Mouse (Mus musculus): Measurements from ENCODE around the gene Atp2a2.
"Not testable (repeated sequence)": the region's sequence is repeated elsewhere in the genome, so short reads cannot be mapped to it uniquely, and the experiment has no call there.

Atp2a2 gene

DNA sequence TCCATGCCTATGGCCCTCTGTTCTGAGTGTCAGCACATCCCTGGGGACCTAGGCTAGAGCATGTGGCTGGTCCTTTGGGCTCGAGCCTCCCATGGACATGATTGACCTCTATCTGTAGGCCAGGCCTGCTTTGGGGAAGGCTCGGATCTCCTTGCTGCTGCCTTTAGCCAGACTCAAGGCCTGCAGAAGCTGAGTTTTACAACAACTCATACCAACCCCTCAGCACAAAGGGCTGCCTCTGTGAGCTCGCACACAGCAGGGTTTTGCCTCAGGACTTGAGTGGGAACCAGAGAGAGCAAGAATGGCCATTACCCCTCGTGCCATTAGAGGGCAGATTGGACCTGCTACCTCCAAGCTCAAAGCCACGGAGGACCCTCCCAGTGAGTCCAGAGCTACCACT, 53.2 kb downstream of the Atp2a2 start:
- DNase-seq, result no peak

DNA sequence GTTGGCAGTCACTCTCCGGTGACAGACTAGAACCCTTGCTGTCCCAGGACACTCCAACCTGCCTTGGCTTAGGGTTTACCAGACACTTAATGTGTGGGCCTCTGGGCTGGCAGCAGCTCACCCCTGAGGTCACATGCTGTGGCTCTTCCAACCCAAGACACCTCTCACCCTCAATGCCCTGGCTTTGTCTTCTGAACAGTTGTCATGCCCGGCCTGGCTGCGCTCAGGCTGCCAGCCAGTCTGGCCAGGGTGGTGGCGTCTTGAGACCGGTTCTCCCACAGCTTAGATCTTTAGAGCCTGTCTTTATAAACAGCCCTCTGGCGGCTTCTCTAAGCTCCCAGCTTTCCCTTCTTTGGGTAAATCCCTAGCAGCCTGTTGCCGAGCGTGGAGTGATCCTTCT, 54.2 kb downstream of the Atp2a2 start:
- no peak for DNase-seq

DNA sequence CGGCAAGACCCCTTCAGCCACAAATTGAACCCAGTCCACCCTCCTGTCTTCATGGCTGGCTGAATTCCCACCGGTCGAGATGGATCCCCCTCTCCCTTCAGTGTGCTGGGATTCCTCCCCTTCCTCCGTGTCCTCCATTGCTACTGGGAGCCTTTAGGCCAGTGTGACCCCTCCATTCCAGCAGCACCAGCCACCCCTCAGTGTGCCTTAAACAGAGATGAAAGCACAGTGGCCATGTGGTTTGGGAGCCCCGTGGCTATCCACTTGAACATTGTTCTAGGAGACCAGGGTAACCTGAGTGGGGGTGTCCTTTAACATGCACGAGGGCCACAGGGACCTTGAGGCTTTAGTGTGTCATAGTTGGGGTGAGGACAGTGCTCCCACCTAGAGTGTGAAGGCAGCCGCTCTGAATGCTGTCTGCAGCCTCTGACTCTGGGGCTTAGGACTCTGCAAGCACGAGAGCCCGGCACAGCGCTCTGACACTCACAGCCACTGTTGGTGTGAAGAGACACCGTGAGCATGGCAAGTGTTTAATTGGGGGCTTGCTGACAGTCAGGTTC, 56.9 kb downstream of the Atp2a2 start:
- no peak for DNase-seq

- DNase-seq, result no peak
These were observed 57.5 kb downstream of the Atp2a2 start for GRCm38 (mm10) chr5:122444492-122444891.

- no peak for DNase-seq
These were observed 61.9 kb downstream of the Atp2a2 start for GRCm38 (mm10) chr5:122440095-122440630.

GRCm38 (mm10) chr5:122439400-122440094, 62.5 kb downstream of the Atp2a2 start:
- no peak for DNase-seq

DNA sequence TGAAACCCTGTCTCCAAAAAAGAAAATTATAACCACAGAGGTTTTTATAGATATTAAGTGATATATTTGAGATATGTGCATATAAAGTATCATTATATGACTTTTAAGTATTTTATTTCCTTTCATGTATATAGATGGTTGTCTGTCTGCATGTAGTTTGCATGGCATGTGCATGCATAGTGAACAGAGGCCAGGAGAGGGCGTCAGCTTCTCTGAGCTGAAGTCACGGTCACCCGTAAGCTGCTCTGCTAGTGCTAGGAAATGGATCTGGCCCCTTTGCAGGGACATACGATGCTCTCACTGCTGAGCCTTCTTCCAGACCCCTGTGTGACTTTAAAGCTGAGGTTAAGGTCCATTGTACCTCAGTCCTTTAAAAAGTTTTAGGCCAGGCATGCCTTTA, 67.5 kb downstream of the Atp2a2 start:
- DNase-seq, result no peak

GRCm38 (mm10) chr5:122431221-122431620, 70.8 kb downstream of the Atp2a2 start:
- DNase-seq, result no peak

GRCm38 (mm10) chr5:122430036-122430775, 71.8 kb downstream of the Atp2a2 start:
- DNase-seq, result no peak

DNA sequence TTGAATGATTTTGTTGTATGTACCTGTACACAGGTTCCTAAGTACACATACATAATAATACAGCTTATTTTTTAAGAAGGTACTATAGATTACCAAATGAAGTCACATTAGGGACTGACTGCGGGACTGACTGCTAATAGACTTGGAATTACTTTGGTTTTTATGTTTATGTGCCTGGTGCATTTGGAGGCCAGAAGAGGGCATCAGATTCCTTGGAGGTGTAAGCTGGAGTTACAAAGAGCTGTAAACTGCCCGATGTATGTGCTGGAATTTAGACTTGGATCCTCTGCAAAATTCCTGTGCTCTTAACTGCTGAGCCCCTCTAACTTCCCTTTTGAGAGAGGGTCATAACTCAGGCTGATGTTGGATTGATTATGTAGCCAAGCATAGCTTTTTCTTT, 76.5 kb downstream of the Atp2a2 start:
- no peak for DNase-seq

DNA sequence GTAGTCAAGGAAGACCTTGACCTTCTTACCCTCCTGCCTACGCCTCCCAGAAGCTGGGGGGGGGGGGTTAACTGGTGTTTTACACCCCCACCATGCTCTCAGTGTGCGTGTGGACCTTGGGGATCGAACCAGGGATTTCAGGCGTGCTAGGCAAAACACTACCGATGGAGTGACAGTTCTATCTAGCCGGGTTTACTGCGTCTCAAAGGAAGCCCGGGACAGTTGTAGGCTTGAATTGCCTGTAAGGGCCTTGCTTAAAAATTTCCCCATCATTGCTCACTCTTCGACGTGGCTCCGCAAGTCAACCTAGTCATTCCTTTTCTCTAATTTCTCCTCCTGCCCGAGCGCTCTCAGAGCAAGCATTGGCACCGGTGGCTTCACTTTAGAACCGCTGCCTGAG, 78.9 kb downstream of the Atp2a2 start:
- DNase-seq, result no peak

DNA sequence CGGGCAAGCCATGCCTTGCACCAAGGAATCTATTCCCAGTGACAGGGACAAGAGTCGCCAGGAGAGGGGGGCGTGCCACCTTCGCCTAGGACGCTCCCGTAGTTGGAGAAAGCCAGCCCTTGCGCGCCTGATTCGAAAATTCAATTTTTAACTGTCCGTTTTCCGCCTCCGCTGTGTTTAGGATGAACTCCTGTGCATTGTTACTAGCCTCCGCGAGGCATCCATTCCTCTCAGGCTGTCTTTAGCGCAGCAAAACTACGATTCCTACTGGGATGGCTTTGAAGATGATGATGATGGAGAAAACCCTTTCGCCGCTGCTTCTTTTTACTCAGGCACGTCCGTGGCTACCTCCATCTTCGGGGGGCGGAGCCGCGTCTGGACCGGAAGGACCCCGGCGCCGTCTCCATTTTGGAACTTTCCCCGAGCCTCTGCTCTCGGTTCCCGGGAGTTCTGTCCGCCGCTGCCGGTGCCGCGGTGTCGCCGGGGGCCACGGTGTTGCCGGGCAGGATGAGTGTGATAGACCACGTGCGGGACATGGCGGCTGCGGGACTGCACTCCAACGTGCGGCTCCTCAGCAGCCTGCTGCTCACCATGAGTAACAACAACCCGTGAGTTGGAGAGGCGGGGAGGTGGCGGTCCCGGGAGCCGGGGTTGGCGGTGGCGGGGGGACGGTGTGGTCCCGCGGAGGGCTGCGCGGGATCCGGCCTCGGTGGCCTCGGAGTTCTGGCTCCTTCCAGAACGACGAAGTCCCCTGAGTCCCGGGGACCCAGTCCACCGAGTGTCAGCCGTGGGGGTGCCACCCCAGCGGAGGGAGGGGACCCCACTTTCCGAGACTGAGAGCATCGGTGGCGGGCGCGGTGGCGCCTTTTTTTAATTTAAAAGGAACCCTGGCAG, 79.7 kb downstream of the Atp2a2 start:
- peak; percentile 92 for DNase-seq

GRCm38 (mm10) chr5:122421271-122422068, 80.6 kb downstream of the Atp2a2 start, which contains the start of gene Anapc7:
Gene Anapc7 (plus strand): TSS chr5:122421693.
- no peak for DNase-seq

DNA sequence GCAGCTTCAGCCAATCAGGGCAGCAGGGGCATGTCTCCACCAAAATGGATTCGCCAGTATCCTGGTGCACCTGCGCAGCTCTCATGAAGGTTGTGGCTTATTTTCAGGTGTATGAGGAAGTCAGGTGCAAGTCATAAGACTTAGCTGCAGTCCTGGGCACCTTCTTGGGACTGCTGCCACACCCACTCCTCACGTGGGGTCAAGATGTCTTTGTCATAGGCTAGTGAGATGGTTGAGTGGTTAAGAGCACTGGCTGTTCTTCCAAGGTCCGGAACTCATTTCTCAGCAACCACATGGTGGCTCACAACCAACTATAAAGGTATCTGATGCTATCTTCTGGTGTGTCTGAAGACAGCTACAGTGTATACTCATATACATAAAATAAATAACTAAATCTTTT, 81.3 kb downstream of the Atp2a2 start:
- DNase-seq, result not testable (repeated sequence)

DNA sequence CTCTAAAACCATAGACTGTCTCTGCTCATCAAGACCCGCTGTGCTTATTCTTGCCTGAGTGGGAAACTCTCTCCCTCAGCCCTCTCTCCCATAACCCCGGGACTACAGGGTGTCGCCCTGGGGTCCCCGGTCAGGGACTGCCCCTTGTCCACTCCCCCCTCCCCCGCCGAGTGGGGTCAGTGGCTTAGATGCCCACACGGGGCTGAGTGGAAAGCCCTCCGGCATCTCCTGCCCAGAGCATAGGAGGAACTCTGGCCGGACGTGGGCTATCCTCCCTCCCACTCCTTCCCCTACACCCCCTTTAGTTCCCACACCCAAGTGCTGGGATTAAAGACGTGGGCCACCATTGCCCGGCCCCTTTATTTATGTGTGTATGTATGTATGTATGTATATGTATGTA, 86.6 kb downstream of the Atp2a2 start:
- DNase-seq, result no peak

DNA sequence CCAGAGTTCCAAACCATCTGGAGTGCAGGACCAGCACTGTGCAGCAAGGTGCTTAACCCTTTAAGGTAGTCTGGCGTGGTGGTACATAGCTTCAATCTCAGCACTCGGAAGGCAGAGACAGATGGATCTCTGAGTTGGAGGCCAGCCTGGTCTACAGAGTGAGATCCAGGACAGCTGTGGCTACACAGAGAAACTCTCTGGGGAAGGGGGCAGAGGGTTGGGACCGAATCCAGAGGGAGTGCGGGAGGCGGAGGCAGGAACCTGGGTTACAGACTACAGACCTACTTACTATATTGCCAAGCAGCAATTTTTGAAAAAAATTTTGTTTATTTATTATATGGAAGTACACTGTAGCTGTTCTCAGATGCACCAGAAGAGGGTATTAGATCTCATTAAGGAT, 87.7 kb downstream of the Atp2a2 start:
- DNase-seq, result no peak

GRCm38 (mm10) chr5:122412826-122413225, 89.2 kb downstream of the Atp2a2 start:
- DNase-seq, result no peak

- DNase-seq, result no peak
These were observed 90.1 kb downstream of the Atp2a2 start for GRCm38 (mm10) chr5:122411892-122412291.

DNA sequence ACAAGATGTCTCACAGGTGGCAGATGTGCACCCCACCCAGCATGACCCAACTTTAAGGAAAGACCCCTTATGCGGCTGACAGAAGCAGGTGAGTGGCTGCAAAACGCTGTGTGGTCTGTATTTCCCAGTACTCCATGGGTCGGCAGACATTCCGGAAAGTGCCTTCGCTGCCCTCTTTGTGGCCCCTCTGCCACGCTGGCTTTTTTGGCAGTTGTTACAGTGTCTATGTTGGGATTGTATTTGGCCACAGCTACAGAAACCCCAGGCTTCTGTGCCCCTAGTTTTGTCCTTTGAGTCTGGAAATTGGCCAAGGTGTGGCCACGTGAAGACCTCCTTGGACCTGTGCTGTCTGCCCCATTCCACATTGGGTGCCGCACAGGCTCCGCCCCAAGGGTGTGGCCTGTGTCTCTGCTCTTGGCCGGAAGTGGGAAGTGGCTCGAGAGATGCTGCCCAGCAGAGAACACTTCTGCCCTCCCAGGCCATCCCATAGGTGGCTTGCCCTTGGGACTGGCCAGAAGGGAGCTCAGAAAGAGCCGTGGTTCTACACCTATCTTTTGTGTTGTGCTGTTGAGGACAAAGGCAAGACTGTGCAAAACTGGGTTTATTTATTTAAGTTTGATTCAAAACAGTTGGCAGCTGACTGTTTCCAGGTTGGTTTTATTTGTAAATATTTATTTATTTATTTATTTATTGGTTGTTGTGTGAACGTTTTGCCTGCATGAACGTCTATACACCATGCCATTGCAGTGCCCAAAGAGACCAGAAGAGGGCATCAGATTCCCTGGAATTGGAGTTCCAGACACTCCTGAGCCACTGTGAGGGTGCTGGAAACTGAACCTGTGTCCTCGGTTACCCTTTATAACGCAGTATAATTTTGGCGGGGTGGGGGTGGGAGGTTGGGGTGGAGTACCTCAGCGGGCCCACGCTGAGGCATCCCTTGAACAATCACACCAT, 92.1 kb downstream of the Atp2a2 start:
- DNase-seq, result no peak

DNA sequence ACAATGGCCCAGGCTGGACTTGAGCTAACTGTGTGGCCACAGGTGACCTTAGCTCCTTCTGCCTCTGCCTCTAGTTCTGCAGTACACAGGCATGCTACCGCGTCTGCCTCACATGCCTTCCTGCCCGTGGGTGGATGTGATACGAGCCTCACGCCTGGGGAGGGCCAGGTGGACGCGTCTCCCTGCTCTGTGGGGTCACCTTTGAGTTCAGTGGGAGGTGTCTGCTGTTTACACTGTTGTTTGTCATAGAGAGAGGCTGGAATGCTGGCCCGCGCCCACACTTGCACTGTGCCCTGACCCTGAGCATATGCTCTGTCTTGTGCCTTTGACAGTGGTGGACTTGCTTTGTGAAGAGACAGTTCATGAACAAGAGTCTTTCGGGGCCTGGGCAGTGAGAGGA, 96.5 kb downstream of the Atp2a2 start:
- DNase-seq, result no peak

Data from embryo, embryonic 11 days (tissue).